Mouse (Mus musculus): ENCODE results near the gene Tcfl5. TPM values are rescaled to one million over a fixed set of nuclear protein-coding genes. Genes with fewer than 3 reads are reported as not detected.

The Tcfl5 gene
- total RNA-seq, 4 experiments from 2014 or later, result 0.85 to 1.00 (median 0.98) TPM

DNA sequence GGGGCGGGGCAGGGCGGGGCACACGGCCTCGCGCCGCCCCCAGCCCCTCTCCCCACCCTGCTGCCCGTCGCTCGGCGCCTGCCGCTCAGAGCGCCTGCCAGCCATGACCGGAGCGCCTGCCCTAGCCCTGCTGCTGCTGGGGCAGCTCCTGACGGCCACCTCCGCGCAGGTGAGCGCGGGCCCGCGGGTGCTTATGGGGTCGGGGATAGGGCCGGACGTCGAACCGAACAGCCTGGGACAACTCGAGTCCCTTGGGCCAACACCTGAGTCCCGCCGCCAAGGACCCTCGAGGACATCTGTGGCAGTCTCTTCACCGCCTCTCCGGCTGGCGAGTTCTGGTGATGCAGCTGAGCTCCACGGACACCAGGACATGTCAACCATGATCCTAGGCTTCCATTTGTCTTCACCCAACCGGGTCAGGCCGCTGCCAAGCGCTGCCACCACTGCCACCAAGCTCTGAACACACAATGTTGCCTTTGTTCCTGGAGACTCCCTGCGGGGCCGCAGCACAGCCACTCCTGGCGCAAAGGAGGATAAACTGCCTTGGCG, 44.3 kb downstream of the Tcfl5 start:
- no peak for DNase-seq (ENCODE audit: low spot score in 2 of 2)

DNA sequence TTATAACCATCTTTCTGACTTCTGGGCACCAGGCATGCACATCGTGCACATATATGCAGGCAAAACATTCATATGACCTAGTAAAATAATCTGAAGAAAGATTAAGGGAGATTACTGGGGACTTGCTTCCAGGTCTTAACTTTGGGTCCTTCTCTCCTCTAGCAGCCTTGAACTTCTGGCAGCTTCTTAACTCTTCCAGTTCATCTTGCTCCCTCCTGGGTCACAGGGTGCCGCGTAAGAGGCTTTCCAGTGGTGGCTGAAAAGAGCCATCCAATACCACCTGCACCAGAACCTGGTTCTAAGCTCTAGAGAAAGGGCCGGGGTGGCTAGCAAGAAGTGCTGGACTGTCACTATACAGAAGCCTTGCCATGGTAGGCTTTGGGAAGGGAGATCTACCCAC, 45.0 kb downstream of the Tcfl5 start, which contains the start of gene Col9a3:
TSS of gene Col9a3 (plus strand) at position 301 of the 400 bp plus-strand sequence.
- DNase-seq (ENCODE audit: low spot score in 2 of 2), result no peak

DNA sequence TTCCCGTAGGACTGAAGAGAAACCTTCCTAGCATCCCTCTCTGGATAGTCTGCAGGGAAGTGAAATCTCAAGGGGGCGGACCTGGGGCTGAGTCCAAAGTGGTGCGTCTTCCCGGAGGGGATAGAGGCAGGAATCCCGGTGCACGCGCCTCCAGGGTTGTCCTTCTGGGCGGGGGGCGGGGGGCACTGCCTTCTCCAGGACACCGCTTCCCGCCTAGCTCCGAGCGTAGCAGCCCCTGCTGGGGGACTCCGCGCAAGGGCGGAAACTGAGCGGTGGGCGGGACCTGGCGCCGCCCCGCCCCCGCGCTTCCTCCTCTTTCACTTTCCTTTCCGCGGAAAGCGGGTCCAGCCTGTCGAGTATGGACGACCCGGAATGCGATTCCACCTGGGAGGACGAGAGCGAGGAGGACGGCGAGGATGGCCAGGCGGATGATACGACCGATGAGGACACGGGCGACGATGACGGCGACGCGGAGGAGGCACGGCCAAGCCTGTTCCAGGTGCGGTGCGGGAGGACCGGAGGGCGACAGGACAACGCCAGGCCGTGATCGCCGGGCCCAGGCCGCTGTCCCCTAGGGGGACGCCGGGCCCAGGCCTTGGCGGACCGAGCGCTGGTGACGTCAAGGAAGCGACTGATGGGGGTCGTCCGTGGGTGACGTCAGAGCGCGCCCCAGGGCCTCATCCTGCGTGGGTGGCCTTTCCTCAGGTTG, 53.2 kb downstream of the Tcfl5 start, which contains the start of gene Ogfr:
TSS of gene Ogfr (plus strand) at position 123 of the 709 bp plus-strand sequence.
- peak; percentile 65 to 78 for DNase-seq (ENCODE audit: low spot score in 2 of 2)

DNA sequence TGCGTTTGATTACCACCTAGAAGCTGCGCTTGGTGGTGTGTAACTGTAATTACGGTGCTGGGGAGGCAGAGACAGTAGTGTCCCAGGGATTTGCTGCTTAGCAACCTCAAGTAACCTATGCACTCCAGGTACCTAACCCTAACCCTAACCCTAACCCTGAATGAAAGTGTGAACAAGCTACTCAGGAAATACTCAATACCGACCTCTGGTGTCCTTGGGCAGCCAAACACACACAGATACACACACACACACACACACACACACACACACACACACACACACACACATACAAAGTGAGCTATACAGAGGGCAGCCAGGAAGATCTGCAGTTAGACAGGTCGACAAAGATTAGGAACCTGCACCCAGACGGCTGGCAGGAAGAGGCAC, 53.8 kb downstream of the Tcfl5 start:
- DNase-seq (ENCODE audit: low spot score in 2 of 2), result no peak

DNA sequence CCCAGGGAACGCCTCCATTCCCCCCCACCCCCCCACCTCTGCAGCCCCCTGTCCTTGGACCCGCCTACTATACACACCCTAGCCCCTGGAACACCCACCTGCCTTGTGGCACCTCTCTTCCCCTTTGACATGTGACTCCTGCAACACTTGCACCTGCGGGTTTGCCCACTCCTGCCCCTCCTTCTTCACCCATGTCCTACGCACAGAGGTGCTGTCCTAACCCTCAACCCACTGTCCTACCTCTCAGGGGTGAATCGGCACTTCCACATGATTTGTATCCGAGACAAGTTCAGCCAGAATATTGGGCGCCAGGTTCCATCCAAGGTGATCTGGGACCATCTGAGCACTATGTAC, 59.4 kb downstream of the Tcfl5 start:
- DNase-seq (ENCODE audit: low spot score in 2 of 2), result no peak

DNA sequence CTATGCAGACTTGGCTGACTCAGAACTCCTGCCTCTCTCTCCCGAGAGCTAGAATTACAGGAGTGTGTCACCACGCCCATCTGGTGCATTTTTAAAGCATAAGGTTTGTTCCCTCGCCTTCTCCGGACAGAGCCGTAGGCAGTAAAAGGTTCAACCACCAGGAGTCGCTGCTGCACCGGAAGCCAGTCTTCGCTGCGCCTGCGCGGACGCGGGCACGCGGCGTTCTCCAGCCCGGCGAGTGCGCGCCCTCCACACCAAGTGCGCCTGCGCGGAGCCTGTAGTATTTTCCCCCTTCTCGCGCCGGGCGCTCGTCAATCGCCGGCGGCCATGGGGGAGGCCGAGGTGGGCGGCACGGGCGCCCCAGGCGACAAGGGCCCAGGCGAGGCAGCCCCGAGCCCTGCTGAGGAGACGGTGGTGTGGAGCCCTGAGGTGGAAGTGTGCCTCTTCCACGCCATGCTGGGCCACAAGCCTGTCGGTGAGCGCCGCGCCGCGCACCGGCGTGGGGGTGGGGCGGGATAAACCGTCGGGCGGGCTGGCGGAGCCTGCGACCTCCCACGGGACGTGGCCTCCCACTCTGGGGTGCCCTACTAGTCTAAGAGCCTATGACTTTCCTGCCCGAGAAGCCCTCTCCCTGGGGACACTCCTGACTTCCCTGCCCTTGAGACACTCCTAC, 59.9 kb downstream of the Tcfl5 start:
- DNase-seq (ENCODE audit: low spot score in 2 of 2), result peak; percentile 92 to 98

DNA sequence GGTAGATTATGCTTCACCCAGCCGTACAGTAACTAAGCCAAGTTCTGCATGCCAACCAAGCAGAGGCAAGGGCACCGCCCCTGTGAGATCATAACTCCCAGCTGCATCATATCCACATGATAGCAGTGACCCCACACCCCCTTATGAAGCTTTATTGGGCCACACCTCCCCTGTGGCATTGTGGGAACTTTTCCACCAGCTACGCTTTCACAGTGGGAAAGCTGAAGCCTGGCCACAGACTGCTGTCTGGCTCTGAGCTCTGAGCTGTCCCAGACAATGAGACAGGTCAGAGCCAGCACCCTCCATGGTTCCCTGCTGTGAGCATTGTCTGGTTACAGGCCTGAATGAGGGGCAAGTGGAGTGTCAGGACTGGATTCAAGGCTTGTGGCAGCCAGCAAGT, 61.5 kb downstream of the Tcfl5 start, which contains the start of gene Mrgbp:
TSS of gene Mrgbp (plus strand) at position 303 of the 400 bp plus-strand sequence.
- DNase-seq (ENCODE audit: low spot score in 2 of 2), result no peak

DNA sequence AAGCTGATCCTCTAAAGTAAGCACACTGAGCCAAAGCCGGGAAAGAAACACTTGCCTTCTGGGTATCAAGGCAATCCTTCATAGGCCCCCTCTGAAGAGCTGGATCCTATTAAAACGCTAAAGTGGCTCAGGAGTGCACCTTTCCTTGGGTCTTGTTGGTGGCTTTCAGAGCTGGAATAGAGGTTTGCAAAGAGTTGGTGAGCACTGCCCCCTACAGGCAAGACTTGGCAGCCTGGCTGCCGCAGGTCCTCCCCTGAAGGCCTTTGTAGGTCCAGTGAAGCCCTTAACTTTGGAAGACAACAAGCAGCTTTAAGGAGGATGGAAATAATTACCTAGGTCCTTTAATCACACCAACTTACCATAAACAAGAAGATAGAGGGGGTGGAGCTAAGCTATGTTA, 63.8 kb downstream of the Tcfl5 start:
- DNase-seq (ENCODE audit: low spot score in 2 of 2), result peak; percentile 18 to 60

DNA sequence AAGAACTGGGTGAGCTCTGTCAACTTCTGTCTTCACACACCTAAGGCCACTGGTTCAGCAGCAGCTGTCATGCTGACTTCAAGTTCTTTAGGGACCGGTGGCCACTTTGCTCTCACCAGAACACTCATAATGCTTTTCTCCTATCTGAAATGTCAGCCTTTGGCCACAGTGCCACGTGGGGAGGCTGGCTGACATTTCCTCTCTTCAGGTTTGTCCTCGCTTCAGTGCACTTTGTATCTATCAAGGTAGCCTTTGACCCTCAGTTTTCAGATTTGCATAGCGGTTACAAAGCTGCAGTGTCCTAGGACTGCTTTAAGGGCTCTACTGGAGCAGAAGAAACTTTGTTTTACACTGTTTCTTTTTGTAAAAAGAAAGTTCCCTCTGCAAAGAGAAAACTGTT, 66.0 kb downstream of the Tcfl5 start:
- DNase-seq (ENCODE audit: low spot score in 2 of 2), result no peak

Other genes starting within 250 kb of the Tcfl5 start
- 1 to 10 TPM; 1.8 to 3.6 (median 2.9) TPM for gene Slco4a1, start 186.5 kb downstream of the Tcfl5 start, total RNA-seq (2022)
- 1 to 10 TPM; 6.4 to 9.2 (median 7.2) TPM for gene Ntsr1, start 142.7 kb downstream of the Tcfl5 start, total RNA-seq (2022)
- gene Mrgbp, start 61.4 kb downstream of the Tcfl5 start, total RNA-seq (2022), result 10 to 100 TPM; 16.6 to 20.5 (median 18.4) TPM
- gene Ogfr, start 53.5 kb downstream of the Tcfl5 start, total RNA-seq (2022), result 10 to 100 TPM; 29.6 to 34.7 (median 31.8) TPM
- 10 to 100 TPM in 2 of 4 experiments, 1 to 10 TPM in 2; 6.0 to 13.1 (median 10.2) TPM for gene Col9a3, start 44.9 kb downstream of the Tcfl5 start, total RNA-seq (2022)
- gene Dido1, start 67.3 kb upstream of the Tcfl5 start, total RNA-seq (2022), result 10 to 100 TPM; 53.8 to 57.8 (median 55.2) TPM
- 10 to 100 TPM; 66.2 to 72.7 (median 68.5) TPM for gene Gid8, start 67.4 kb upstream of the Tcfl5 start, total RNA-seq (2022)
- 1 to 10 TPM in 2 of 4 experiments, under 1 TPM in 2; 0.43 to 1.3 (median 0.94) TPM for gene Slc17a9, start 82.6 kb upstream of the Tcfl5 start, total RNA-seq (2022)
- gene Bhlhe23, start 134.2 kb upstream of the Tcfl5 start, total RNA-seq (2022), result not detected

All from left cerebral cortex, adult 8-10 months (tissue).